Mouse (Mus musculus) MN1 (cell line): Measurements from ENCODE around the gene Abhd15.
A peak's percentile ranks its signal among the peaks of the same experiment; 100 is the strongest.
"Not testable (repeated sequence)": the region's sequence is repeated elsewhere in the genome, so short reads cannot be mapped to it uniquely, and the experiment has no call there.

ENCODE experiments used
- DNase-seq: peaks from one replicate; pipeline ENCODE4 v3.0.0-alpha.2; 2016; ENCODE audit warnings: low spot score

Gene Abhd15

DNA sequence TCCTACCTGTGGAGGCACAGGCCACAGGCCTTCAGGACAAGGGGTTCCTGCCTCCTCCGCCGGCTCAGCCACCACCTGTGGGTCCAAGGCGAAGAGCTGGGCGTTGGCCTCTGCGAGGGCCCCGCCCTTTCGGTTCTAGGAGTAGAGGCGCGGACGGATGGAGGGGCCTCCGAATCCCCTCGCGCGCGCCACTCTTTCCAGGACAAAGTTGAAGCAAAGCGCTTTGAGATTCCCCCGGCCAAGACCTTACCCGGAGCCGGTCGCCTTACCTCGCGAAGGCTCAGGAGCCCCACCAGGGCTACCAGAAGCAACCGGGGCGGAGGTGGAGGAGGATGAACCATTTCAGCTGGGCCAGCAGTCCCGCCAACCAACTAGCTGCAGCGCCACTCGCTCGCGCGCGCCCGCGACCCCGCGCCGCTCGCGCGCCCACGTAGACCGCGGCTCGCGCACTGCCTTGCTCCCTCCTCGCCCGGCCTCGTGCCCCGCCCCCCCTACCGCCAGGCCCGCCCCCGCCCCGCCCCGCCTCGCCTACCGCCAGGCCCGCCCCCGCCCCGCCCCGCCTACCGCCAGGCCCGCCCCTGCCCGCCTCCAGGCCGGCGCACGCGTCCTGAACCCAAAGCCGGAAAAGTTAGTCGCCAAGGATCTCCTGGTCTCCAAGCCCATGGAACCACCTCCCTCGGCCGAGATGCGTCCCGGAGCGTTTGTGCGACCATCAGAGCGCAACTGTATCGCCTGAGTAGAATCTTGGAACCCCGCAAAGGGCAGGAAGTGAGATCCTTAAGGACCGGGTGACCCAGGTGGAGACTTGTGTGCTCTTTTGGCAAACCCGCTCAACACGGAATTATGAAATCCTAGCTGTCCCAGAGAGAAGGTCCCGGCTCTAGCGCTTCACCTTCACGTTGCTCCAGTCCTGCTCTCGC, 1.8 kb upstream of the Abhd15 start:
- DNase-seq, result peak; percentile 87

- DNase-seq, result peak; percentile 47
These were observed 1.1 kb upstream of the Abhd15 start for GRCm38 (mm10) chr11:77513811-77514170.

DNA sequence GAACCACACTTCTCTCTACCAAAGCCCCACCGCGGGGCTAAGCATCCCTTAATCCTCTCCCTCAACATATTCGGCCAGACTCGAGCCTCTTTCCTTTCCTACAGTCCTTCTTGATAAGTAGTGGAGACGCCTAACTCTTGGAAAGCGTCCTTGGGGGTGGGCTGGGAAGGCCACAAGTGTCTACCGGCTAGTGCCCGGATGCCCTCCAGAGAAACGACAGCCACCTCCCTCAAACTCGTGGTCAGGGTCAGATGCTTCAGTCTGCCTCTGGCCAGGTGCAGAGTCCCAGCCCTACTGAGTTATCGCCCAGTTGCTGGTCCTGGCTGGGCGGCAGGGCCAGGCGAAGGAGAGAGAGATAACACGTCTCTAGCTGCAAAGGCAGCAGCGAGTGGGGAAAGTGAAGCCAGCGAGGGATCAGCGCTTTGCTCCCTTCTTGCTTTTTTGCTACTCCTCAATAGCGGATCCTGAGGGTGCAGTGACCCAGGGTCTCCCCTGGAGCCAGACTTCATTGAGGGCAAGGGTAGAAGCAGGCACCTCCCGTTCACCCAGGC, 565 bp upstream of the Abhd15 start:
- peak; percentile 38 for DNase-seq

DNA sequence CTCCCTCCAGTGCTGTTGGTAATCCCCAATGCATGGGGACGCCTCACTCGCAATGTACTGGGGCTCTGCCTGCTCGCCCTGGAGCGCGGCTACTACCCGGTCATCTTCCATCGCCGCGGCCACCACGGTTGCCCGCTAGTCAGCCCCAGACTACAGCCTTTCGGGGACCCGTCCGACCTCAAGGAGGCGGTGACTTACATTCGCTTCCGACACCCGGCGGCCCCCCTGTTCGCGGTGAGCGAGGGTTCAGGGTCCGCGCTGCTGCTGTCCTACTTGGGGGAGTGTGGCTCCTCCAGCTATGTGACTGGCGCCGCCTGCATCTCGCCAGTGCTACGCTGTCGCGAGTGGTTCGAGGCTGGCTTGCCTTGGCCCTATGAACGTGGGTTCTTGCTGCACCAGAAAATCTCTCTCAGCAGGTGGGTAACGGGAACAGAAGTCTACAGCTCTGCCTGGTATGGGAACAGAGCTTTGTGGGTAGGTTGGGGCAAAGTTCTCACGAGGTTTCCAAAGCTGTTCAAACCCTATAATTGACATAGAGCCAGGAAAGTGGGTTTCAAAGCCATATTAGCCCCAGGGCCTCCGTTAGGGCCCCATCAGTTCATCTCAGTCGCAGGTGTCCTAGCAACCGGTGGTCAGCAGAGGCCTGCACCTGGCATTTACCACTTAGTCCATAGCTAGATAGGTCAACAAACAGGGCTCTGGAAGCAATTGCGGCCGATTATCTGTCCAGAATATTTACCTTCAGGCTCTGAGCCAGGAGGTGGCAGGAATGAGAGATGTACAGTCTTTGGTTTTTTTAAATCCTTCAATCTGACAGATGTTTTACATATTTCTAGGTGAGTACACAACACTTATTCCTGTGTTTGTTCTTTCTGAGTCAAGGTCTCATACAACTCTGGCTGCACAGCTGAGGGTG, 974 bp downstream of the Abhd15 start, which contains the start of gene Trp53i13:
Gene Trp53i13 (minus strand): TSS at position 344 of the 916 bp plus-strand sequence.
- DNase-seq, result no peak

- DNase-seq, result no peak
These were observed 1.9 kb downstream of the Abhd15 start for GRCm38 (mm10) chr11:77516553-77517425.

- no peak for DNase-seq
These were observed 3.3 kb downstream of the Abhd15 start for GRCm38 (mm10) chr11:77518051-77518798.

- DNase-seq, result no peak
These were observed 4.1 kb downstream of the Abhd15 start, which contains the start of gene Gm10392 for GRCm38 (mm10) chr11:77519043-77519442. Gm10392 (minus strand) TSS chr11:77519198.

DNA sequence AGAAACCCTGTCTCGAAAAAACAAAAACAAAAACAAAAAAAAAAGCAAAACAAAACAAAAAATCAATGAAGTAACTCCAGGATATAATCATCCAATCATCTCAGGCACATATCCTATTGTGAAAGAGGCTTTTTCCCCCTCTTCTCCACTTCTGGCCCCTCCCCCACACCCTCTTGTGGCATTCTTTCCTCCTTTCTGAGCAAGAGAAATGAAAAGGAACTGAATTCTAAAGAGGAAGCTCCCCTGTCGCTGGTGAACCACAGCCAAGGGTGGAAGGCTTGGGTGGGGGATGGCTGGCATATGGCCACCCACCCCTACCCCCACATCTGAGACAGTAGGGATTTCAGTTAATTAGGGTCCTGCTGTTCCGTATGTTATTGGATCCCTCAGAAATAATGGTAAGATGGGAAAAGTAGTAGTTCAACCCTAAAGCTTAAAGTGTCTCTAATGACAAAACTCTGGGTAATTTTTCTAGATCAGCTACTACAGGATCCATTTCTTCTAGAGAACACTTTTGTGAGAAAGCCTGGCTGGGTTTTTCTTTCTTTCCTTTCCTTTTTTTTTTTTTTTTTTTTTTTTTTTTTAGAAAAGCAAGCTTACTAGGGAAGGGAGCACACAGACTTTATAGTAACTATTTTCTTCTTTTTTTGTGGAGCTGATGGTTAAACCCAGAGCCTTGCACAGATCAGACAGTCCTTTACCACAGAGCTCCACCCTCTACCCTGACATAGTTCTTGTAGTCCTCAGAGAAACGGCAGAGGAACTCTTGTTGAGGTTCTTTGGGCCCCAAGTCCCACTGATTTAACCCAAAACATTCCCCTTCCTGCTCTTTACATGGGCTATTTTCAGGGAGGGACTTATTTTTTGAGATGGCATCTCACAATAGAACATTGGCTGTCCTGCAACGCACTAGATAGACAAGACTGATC, 5.9 kb downstream of the Abhd15 start:
- no peak for DNase-seq

GRCm38 (mm10) chr11:77525804-77526486, 11.0 kb downstream of the Abhd15 start:
- no peak for DNase-seq

- not testable (repeated sequence) for DNase-seq
These were observed 13.5 kb downstream of the Abhd15 start for GRCm38 (mm10) chr11:77528420-77528819.

- DNase-seq, result no peak
These were observed 14.7 kb downstream of the Abhd15 start for GRCm38 (mm10) chr11:77529644-77530043.

GRCm38 (mm10) chr11:77530862-77531261, 15.9 kb downstream of the Abhd15 start:
- no peak for DNase-seq

- DNase-seq, result no peak
These were observed 17.4 kb downstream of the Abhd15 start for GRCm38 (mm10) chr11:77532202-77532846.

GRCm38 (mm10) chr11:77545261-77545660, 30.3 kb downstream of the Abhd15 start:
- DNase-seq, result no peak

DNA sequence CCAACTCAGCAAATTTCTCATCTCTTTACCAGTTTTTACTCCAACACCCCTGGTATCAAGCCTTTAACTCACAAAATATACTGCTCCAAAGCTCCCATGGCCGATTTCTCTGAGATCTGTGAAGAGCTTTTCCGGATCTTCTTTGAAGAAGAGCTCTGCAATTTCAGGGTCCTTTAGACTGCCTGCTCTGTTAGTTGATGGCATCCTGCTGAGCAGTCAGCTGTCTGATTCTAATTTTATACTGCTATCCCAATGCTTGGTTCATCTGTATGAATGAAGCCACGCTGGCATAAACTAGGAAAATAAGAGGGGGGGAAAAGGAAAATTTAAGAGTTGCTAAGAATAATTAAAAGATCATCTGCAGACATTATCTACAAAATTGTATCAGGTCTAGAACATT, 70.3 kb downstream of the Abhd15 start:
- DNase-seq, result no peak
